Mouse (Mus musculus): Measurements from ENCODE around the gene Psmd4.

GRCm38 (mm10) chr3:95010396-95010795 is 32.0 kb downstream of the Psmd4 start:
- no peak for TF ChIP-seq POLR2A (IDR thresholded peaks at IDR 0.05; ENCODE audit: low read depth, low read length)
- no peak for TF ChIP-seq CTCF (IDR thresholded peaks at IDR 0.05; ENCODE audit: extremely low read depth, insufficient read length, insufficient replicate concordance, low read depth, low read length)

Data from small intestine, adult 2 months (tissue).